Mouse (Mus musculus) heart, embryonic 16.5 days (tissue): ENCODE measurements around the gene Lrrc29. TPM values are rescaled to one million over a fixed set of nuclear protein-coding genes. Genes with fewer than 3 reads are reported as not detected.

ENCODE experiments used
- ATAC-seq: fragments of 200-750 bp; cut with Nextera tagmentation; replicated peaks from 2 replicates; pipeline ENCODE4 v1.8.0; 2017; ENCODE audit warnings: moderate number of reproducible peaks; ENCODE audit not compliant: insufficient read depth, low FRiP score; ENCODE audit errors: extremely low read depth
- H3K27ac ChIP-seq: fragments of 300-500 bp; sonication (generic); 2 replicates; pipeline ENCODE4 v1.5.1; 2014; ENCODE audit warnings: mild to moderate bottlenecking, low read length, control low read depth, moderate library complexity
- H3K27me3 ChIP-seq: fragments of 300-500 bp; sonication (generic); 2 replicates; pipeline ENCODE4 v1.6.1; 2014; ENCODE audit warnings: low read length, mixed read lengths; ENCODE audit not compliant: control insufficient read depth, insufficient read depth
- H3K36me3 ChIP-seq: fragments of 300-500 bp; sonication (generic); 2 replicates; pipeline ENCODE4 v1.6.1; 2014; ENCODE audit not compliant: control insufficient read depth, insufficient read depth
- H3K4me1 ChIP-seq: fragments of 300-500 bp; sonication (generic); 2 replicates; pipeline ENCODE4 v1.6.1; 2014; ENCODE audit warnings: low read length, mixed read lengths; ENCODE audit not compliant: control insufficient read depth, insufficient read depth
- H3K4me2 ChIP-seq: fragments of 300-500 bp; sonication (generic); 2 replicates; pipeline ENCODE4 v1.6.1; 2014; ENCODE audit warnings: low read depth, mild to moderate bottlenecking, control low read depth, low read length
- H3K4me3 ChIP-seq: fragments of 300-500 bp; sonication (generic); 2 replicates; pipeline ENCODE4 v1.5.1; 2014; ENCODE audit warnings: mild to moderate bottlenecking, control low read depth, low read length
- H3K9ac ChIP-seq: fragments of 300-500 bp; sonication (generic); 2 replicates; pipeline ENCODE4 v1.6.1; 2014; ENCODE audit warnings: low read length, control low read depth
- H3K9me3 ChIP-seq: fragments of 300-500 bp; sonication (generic); replicated peaks from 2 replicates; pipeline ENCODE4 v1.6.1; 2016; ENCODE audit warnings: low read length; ENCODE audit not compliant: control insufficient read depth
- WGBS: fragments of 180-500 bp; shearing (Covaris S2); extraction: QIAGEN DNeasy Blood & Tissue Kit; methylation state at CpG from one replicate; pipeline ENCODE4 v1.1.7; 2014; 5-methylcytosine and 5-hydroxymethylcytosine counted together
- polyA plus RNA-seq: library from polyadenylated mRNA; unstranded; fragments of >200 nt; fragmentation: Nextera tagmentation; extraction: Ambion mirVana; gene quantifications from 2 replicates; pipeline ENCODE4 v1.2.1, GENCODE M21; 2015

Gene Lrrc29
- polyA plus RNA-seq, 1 experiment from 2014 or later = 0.84 TPM

GRCm38 (mm10) chr8:105307670-105308069, 18.4 kb downstream of the Lrrc29 start:
- no peak overlapping the region for H3K27ac ChIP-seq
- peaks cover 32% of the 10 kb centered on the region for H3K4me1 ChIP-seq
- no peak overlapping the region for H3K9ac ChIP-seq
- H3K4me2 ChIP-seq = no peak overlapping the region
- peaks cover 17% of the 10 kb centered on the region for H3K36me3 ChIP-seq
- no peak for ATAC-seq
- no peaks in the 10 kb centered on the region for H3K9me3 ChIP-seq
- 97% methylated on average over 13 of the region's 13 CpGs for WGBS
- H3K4me3 ChIP-seq = no peak overlapping the region
- no peaks in the 10 kb centered on the region for H3K27me3 ChIP-seq

- Histone ChIP-seq H3K9me3 (no peaks in the 10 kb centered on the region), H3K4me3 (peak overlapping the region; percentile 51), H3K36me3 (peaks cover 24% of the 10 kb centered on the region), H3K27ac (peak overlapping the region; percentile 27; the same call in 1 of the 2 replicates), H3K9ac (peak overlapping the region; percentile 74), H3K27me3 (no peaks in the 10 kb centered on the region), H3K4me1 (peaks cover 32% of the 10 kb centered on the region), H3K4me2 (peak overlapping the region; percentile 79)
- ATAC-seq = no peak; the same call in 1 of the 2 replicates
- WGBS = 37% methylated on average over 5 of the region's 5 CpGs
These were observed 19.9 kb downstream of the Lrrc29 start for GRCm38 (mm10) chr8:105306146-105306691.

GRCm38 (mm10) chr8:105305211-105306145, 20.6 kb downstream of the Lrrc29 start, which contains the start of gene Elmo3:
TSS of gene Elmo3 (plus strand) at chr8:105305601.
- WGBS = 9% methylated on average over 27 of the region's 30 CpGs
- ATAC-seq = peak; percentile 49
- H3K27ac ChIP-seq = peak within 1 kb of the TSS; percentile 77
- peak within 1 kb of the TSS; percentile 79 for H3K4me2 ChIP-seq
- peak within 1 kb of the TSS; percentile 74 for H3K9ac ChIP-seq
- no peaks in the 10 kb centered on the region for H3K9me3 ChIP-seq
- no peaks in the 10 kb centered on the region for H3K27me3 ChIP-seq
- H3K4me1 ChIP-seq = peaks cover 32% of the 10 kb centered on the region
- H3K4me3 ChIP-seq = peak within 1 kb of the TSS; percentile 51
- peaks cover 32% of the 10 kb centered on the region for H3K36me3 ChIP-seq

- Histone ChIP-seq H3K27me3 (no peaks in the 10 kb centered on the region), H3K9ac (peak overlapping the region; percentile 13; the same call in 1 of the 2 replicates), H3K9me3 (no peaks in the 10 kb centered on the region), H3K4me1 (peaks cover 32% of the 10 kb centered on the region), H3K27ac (peak overlapping the region; percentile 56), H3K36me3 (peaks cover 41% of the 10 kb centered on the region), H3K4me3 (no peak overlapping the region), H3K4me2 (no peak overlapping the region)
- WGBS = 33% methylated on average over 9 of the region's 9 CpGs
- ATAC-seq = peak; percentile 45
These were observed 21.5 kb downstream of the Lrrc29 start for GRCm38 (mm10) chr8:105304325-105305210.

- no peak overlapping the region for H3K9ac ChIP-seq
- H3K36me3 ChIP-seq = peaks cover 43% of the 10 kb centered on the region
- WGBS = 57% methylated on average over 9 of the region's 9 CpGs
- no peaks in the 10 kb centered on the region for H3K27me3 ChIP-seq
- no peak for ATAC-seq
- H3K27ac ChIP-seq = peak overlapping the region; percentile 56
- H3K4me1 ChIP-seq = peaks cover 34% of the 10 kb centered on the region
- H3K9me3 ChIP-seq = no peaks in the 10 kb centered on the region
- no peak overlapping the region for H3K4me3 ChIP-seq
- no peak overlapping the region for H3K4me2 ChIP-seq
These were observed 22.2 kb downstream of the Lrrc29 start for GRCm38 (mm10) chr8:105303874-105304273.

- 75% methylated on average over 8 of the region's 8 CpGs for WGBS
These were observed 22.7 kb downstream of the Lrrc29 start for GRCm38 (mm10) chr8:105303396-105303795.

GRCm38 (mm10) chr8:105299962-105300361, 26.1 kb downstream of the Lrrc29 start:
- Histone ChIP-seq H3K27ac (no peak overlapping the region), H3K27me3 (no peaks in the 10 kb centered on the region), H3K9ac (no peak overlapping the region), H3K4me2 (no peak overlapping the region), H3K36me3 (peaks cover 37% of the 10 kb centered on the region), H3K9me3 (no peaks in the 10 kb centered on the region), H3K4me3 (no peak overlapping the region), H3K4me1 (peaks cover 34% of the 10 kb centered on the region)
- no peak for ATAC-seq
- WGBS = 87% methylated on average over 8 of the region's 8 CpGs

More at GRCm38 (mm10) chr8:105303396-105303795, 22.7 kb downstream of the Lrrc29 start:
- no peak overlapping the region for H3K4me2 ChIP-seq
- peaks cover 40% of the 10 kb centered on the region for H3K36me3 ChIP-seq
- H3K9ac ChIP-seq = no peak overlapping the region
- ATAC-seq = no peak
- no peak overlapping the region for H3K27ac ChIP-seq
- no peaks in the 10 kb centered on the region for H3K9me3 ChIP-seq
- H3K4me3 ChIP-seq = no peak overlapping the region
- no peaks in the 10 kb centered on the region for H3K27me3 ChIP-seq
- peaks cover 39% of the 10 kb centered on the region for H3K4me1 ChIP-seq

GRCm38 (mm10) chr8:105298351-105299252, 27.5 kb downstream of the Lrrc29 start:
- peak overlapping the region; percentile 98 for H3K4me2 ChIP-seq
- whole genome bisulfite sequencing = 45% methylated on average over 18 of the region's 18 CpGs
- no peak for ATAC-seq
- H3K27me3 ChIP-seq = no peaks in the 10 kb centered on the region
- H3K9me3 ChIP-seq = no peaks in the 10 kb centered on the region
- peaks cover 21% of the 10 kb centered on the region for H3K4me1 ChIP-seq
- H3K4me3 ChIP-seq = peak overlapping the region; percentile 89
- peaks cover 34% of the 10 kb centered on the region for H3K36me3 ChIP-seq
- peak overlapping the region; percentile 79; the same call in 1 of the 2 replicates for H3K27ac ChIP-seq
- H3K9ac ChIP-seq = peak overlapping the region; percentile 92
